Mouse (Mus musculus): ENCODE data around the gene Hspbp1. TPM values are rescaled to one million over a fixed set of nuclear protein-coding genes. Genes with fewer than 3 reads are reported as not detected.

Hspbp1 gene
- 102 and 104 TPM in 2 replicates for polyA plus RNA-seq (2012; rRNA removed)

GRCm38 (mm10) chr7:4684632-4685417 is at the start of gene Hspbp1:
Hspbp1 (minus strand) TSS chr7:4685068.

GRCm38 (mm10) chr7:4725169-4725568 is 40.3 kb upstream of the Hspbp1 start, which contains the start of gene Tmem150b:
Tmem150b (minus strand) TSS chr7:4725249.

GRCm38 (mm10) chr7:4690387-4690786 is 5.5 kb upstream of the Hspbp1 start, which contains the start of gene Brsk1:
Brsk1 (plus strand) TSS chr7:4690604.

GRCm38 (mm10) chr7:4658912-4659551 is 25.8 kb downstream of the Hspbp1 start, which contains the start of gene Ppp6r1:
Ppp6r1 (minus strand) TSS chr7:4659019.

GRCm38 (mm10) chr7:4631031-4631430 is 53.8 kb downstream of the Hspbp1 start, which contains the start of gene Tmem86b:
Tmem86b (minus strand) TSS chr7:4631422.

Other genes starting within 250 kb of the Hspbp1 start
- 45.4 and 46.2 TPM in 2 replicates for gene Rdh13, start 239.4 kb downstream of the Hspbp1 start, polyA plus RNA-seq (2012; rRNA removed)
- gene Eps8l1, start 224.4 kb downstream of the Hspbp1 start, polyA plus RNA-seq (2012; rRNA removed), result 3.7 and 5.0 TPM in 2 replicates
- 71.2 and 86.7 TPM in 2 replicates for gene Ppp1r12c, start 183.4 kb downstream of the Hspbp1 start, polyA plus RNA-seq (2012; rRNA removed)
- 1.8 and 16.1 TPM in 2 replicates for gene Tnnt1, start 168.7 kb downstream of the Hspbp1 start, polyA plus RNA-seq (2012; rRNA removed)
- gene Tnni3, start 160.8 kb downstream of the Hspbp1 start, polyA plus RNA-seq (2012; rRNA removed), result 3.9 and 4.7 TPM in 2 replicates
- 3.3 and 4.1 TPM in 2 replicates for gene Dnaaf3, start 152.6 kb downstream of the Hspbp1 start, polyA plus RNA-seq (2012; rRNA removed)
- gene Syt5, start 137.5 kb downstream of the Hspbp1 start, polyA plus RNA-seq (2012; rRNA removed), result 181 and 203 TPM in 2 replicates
- 3.0 and 3.2 TPM in 2 replicates for gene Ptprh, start 81.0 kb downstream of the Hspbp1 start, polyA plus RNA-seq (2012; rRNA removed)
- 37.0 and 37.6 TPM in 2 replicates for gene Tmem86b, start 53.6 kb downstream of the Hspbp1 start, polyA plus RNA-seq (2012; rRNA removed)
- gene Ppp6r1, start 26.0 kb downstream of the Hspbp1 start, polyA plus RNA-seq (2012; rRNA removed), result 101 and 103 TPM in 2 replicates
- 143 and 158 TPM in 2 replicates for gene Brsk1, start 5.5 kb upstream of the Hspbp1 start, polyA plus RNA-seq (2012; rRNA removed)
- 0.11 and 0.14 TPM in 2 replicates for gene Tmem150b, start 40.2 kb upstream of the Hspbp1 start, polyA plus RNA-seq (2012; rRNA removed)
- gene Kmt5c, start 55.0 kb upstream of the Hspbp1 start, polyA plus RNA-seq (2012; rRNA removed), result 112 and 122 TPM in 2 replicates
- gene Cox6b2, start 68.0 kb upstream of the Hspbp1 start, polyA plus RNA-seq (2012; rRNA removed), result 29.6 and 43.1 TPM in 2 replicates
- 0.03 TPM in 1 of 2 replicates, not detected in the other for gene Fam71e2, start 86.2 kb upstream of the Hspbp1 start, polyA plus RNA-seq (2012; rRNA removed)
- 0.49 and 0.62 TPM in 2 replicates for gene Il11, start 97.8 kb upstream of the Hspbp1 start, polyA plus RNA-seq (2012; rRNA removed)
- not detected in 2 replicates for gene Tmem190, start 97.9 kb upstream of the Hspbp1 start, polyA plus RNA-seq (2012; rRNA removed)
- gene Tmem238, start 104.6 kb upstream of the Hspbp1 start, polyA plus RNA-seq (2012; rRNA removed), result 6.4 and 7.8 TPM in 2 replicates
- 289 and 373 TPM in 2 replicates for gene Rpl28, start 107.8 kb upstream of the Hspbp1 start, polyA plus RNA-seq (2012; rRNA removed)
- 351 and 378 TPM in 2 replicates for gene Ube2s, start 127.5 kb upstream of the Hspbp1 start, polyA plus RNA-seq (2012; rRNA removed)
- 155 and 178 TPM in 2 replicates for gene Shisa7, start 159.6 kb upstream of the Hspbp1 start, polyA plus RNA-seq (2012; rRNA removed)
- 2.4 and 3.1 TPM in 2 replicates for gene Isoc2b, start 185.2 kb upstream of the Hspbp1 start, polyA plus RNA-seq (2012; rRNA removed)
- 6.4 and 7.5 TPM in 2 replicates for gene Isoc2a, start 192.1 kb upstream of the Hspbp1 start, polyA plus RNA-seq (2012; rRNA removed)
- 0.89 and 1.0 TPM in 2 replicates for gene Gm36210, start 221.4 kb upstream of the Hspbp1 start, polyA plus RNA-seq (2012; rRNA removed)
- 8.0 and 9.8 TPM in 2 replicates for gene Zfp628, start 230.1 kb upstream of the Hspbp1 start, polyA plus RNA-seq (2012; rRNA removed)
- gene Nat14, start 237.0 kb upstream of the Hspbp1 start, polyA plus RNA-seq (2012; rRNA removed), result 34.3 and 37.0 TPM in 2 replicates
- gene Ssc5d, start 240.7 kb upstream of the Hspbp1 start, polyA plus RNA-seq (2012; rRNA removed), result 2.5 and 3.2 TPM in 2 replicates

Measured in central nervous system, embryonic 18 days (tissue).